Mouse (Mus musculus): Measurements from ENCODE around the gene Tas2r135.

Tas2r135 gene

GRCm38 (mm10) chr6:42426337-42426736 is 21.1 kb downstream of the Tas2r135 start:
- 49% methylated on average over 4 of the region's 4 CpGs for WGBS

- 62% methylated on average over 2 of the region's 2 CpGs for WGBS
These were observed 28.3 kb downstream of the Tas2r135 start for GRCm38 (mm10) chr6:42433554-42433953.

GRCm38 (mm10) chr6:42434446-42434845 is 29.2 kb downstream of the Tas2r135 start, which contains the start of gene Tas2r126:
Tas2r126 (plus strand) TSS chr6:42434535.
- WGBS = 89% methylated on average over 6 of the region's 6 CpGs

GRCm38 (mm10) chr6:42435490-42435889 is 30.3 kb downstream of the Tas2r135 start:
- 86% methylated on average over 2 of the region's 2 CpGs for WGBS

GRCm38 (mm10) chr6:42441395-42441794 is 36.2 kb downstream of the Tas2r135 start:
- WGBS = 69% methylated on average over 2 of the region's 2 CpGs

- WGBS = 89% methylated on average over 2 of the region's 2 CpGs
These were observed 39.3 kb downstream of the Tas2r135 start for GRCm38 (mm10) chr6:42444491-42444890.

- 90% methylated on average over 2 of the region's 2 CpGs for WGBS
These were observed 42.1 kb downstream of the Tas2r135 start for GRCm38 (mm10) chr6:42447381-42447780.
